Mouse (Mus musculus) heart, embryonic 13.5 days (tissue): ENCODE measurements around the gene Srrd. TPM values are rescaled to one million over a fixed set of nuclear protein-coding genes. Genes with fewer than 3 reads are reported as not detected.

Source experiments
- polyA plus RNA-seq: library from polyadenylated mRNA; unstranded; fragments of >200 nt; fragmentation: Nextera tagmentation; extraction: Ambion mirVana; gene quantifications from 2 replicates; pipeline ENCODE4 v1.2.1, GENCODE M21; 2015

The Srrd gene
- polyA plus RNA-seq, 1 experiment from 2014 or later = 24.0 TPM

Other genes with a start within 250 kb of the Srrd start
- 1.6 and 1.9 TPM in 2 replicates for gene Cryba4, start 90.5 kb downstream of the Srrd start, polyA plus RNA-seq
- gene Crybb1, start 87.2 kb downstream of the Srrd start, polyA plus RNA-seq = 1.2 and 2.2 TPM in 2 replicates
- 36.8 and 37.5 TPM in 2 replicates for gene Tpst2, start 66.3 kb downstream of the Srrd start, polyA plus RNA-seq
- 17.8 and 19.4 TPM in 2 replicates for gene Tfip11, start 16.7 kb downstream of the Srrd start, polyA plus RNA-seq
- gene Hps4, start within 50 bp of the Srrd start, polyA plus RNA-seq = 18.5 and 19.2 TPM in 2 replicates
- gene Gm6583, start 13.0 kb upstream of the Srrd start, polyA plus RNA-seq = 0.06 and 0.07 TPM in 2 replicates
- 1.1 and 1.2 TPM in 2 replicates for gene Asphd2, start 51.8 kb upstream of the Srrd start, polyA plus RNA-seq
- not detected in 2 replicates for gene Gm6588, start 106.4 kb upstream of the Srrd start, polyA plus RNA-seq
- gene Sez6l, start 234.1 kb upstream of the Srrd start, polyA plus RNA-seq = 0.29 and 0.33 TPM in 2 replicates